Comparison of ENCODE assay signal across 9 mouse cellular contexts in genomic region chr5:106458477-106459119, GRCm38 (mm10). TPM values are rescaled to one million over a fixed set of nuclear protein-coding genes. Genes with fewer than 3 reads are reported as not detected.
DNase-seq lines count a peak whose midpoint lies in the region; ATAC-seq and TF ChIP-seq lines count a peak whose summit lies in the region.
"Had no signal": no experiment of that assay in that cellular context is flagged by ENCODE, and none has a peak within 500 bp of the region (broad histone marks: within the 10 kb centered on the region; RNA-seq: fewer than 3 reads in every experiment).

No protein-coding gene starts in this region.

- no peak for TF ChIP-seq CTCF in lung, embryonic 14.5 days (IDR thresholded peaks at IDR 0.05; ENCODE audit: low read depth)
- TF ChIP-seq CTCF in lung, adult 2 months (IDR thresholded peaks at IDR 0.05; ENCODE audit: insufficient read depth, low read length), result no peak

- DNase-seq in lung, embryonic 14.5 days, result peak; percentile 63
- DNase-seq in lung, adult 2 months, result no peak
- DNase-seq in cerebellum, adult 8-10 months, result peak; percentile 85
- peak; percentile 64 for DNase-seq in thymus, postnatal 4 days
- DNase-seq in left cerebral cortex, adult 11 months (ENCODE audit: low spot score), result no peak

- H3K9ac ChIP-seq in lung, embryonic 14.5 days, result no peak overlapping the region
- H3K9ac ChIP-seq in heart, embryonic 14.5 days (ENCODE audit: low read length), result no peak overlapping the region; the same call in 1 of the 2 replicates
- H3K9ac ChIP-seq in liver, embryonic 16.5 days (ENCODE audit: low read depth, low read length), result no peak overlapping the region

- ATAC-seq in lung, embryonic 14.5 days (ENCODE audit: insufficient read depth), result peak; percentile 82
- no peak; the same call in 1 of the 2 replicates for ATAC-seq in heart, embryonic 14.5 days (ENCODE audit: insufficient number of reproducible peaks, insufficient read depth, low FRiP score, low read depth)
- ATAC-seq in liver, embryonic 16.5 days (ENCODE audit: low read depth), result no peak
- ATAC-seq in inflammation-experienced regulatory T-cells, adult 6 months, result no peak

- under 1% methylated on average over 46 of the region's 68 CpGs for WGBS in lung, embryonic 14.5 days
- 2% methylated on average over 68 of the region's 68 CpGs for WGBS in lung, adult 2 months
- under 1% methylated on average over 58 of the region's 68 CpGs for WGBS in heart, embryonic 14.5 days
- under 1% methylated on average over 53 of the region's 68 CpGs for WGBS in liver, embryonic 16.5 days (ENCODE audit: insufficient replicate concordance)

- H3K36me3 ChIP-seq in lung, embryonic 14.5 days (ENCODE audit: insufficient read depth), result no peaks in the 10 kb centered on the region
- no peaks in the 10 kb centered on the region for H3K36me3 ChIP-seq in heart, embryonic 14.5 days (ENCODE audit: control insufficient read depth, insufficient read depth, low read length)
- H3K36me3 ChIP-seq in liver, embryonic 16.5 days (ENCODE audit: control insufficient read depth, insufficient read depth), result no peaks in the 10 kb centered on the region

- H3K4me2 ChIP-seq in lung, embryonic 14.5 days, result peak overlapping the region; percentile 85
- peak overlapping the region; percentile 93 for H3K4me2 ChIP-seq in heart, embryonic 14.5 days (ENCODE audit: low read length)
- peak overlapping the region; percentile 57 for H3K4me2 ChIP-seq in liver, embryonic 16.5 days (ENCODE audit: low read depth, low read length)

- TF ChIP-seq POLR2A in lung, adult 2 months (IDR thresholded peaks at IDR 0.05; ENCODE audit: borderline replicate concordance, extremely low read depth, low read depth, low read length), result no peak

- no peaks in the 10 kb centered on the region for H3K4me1 ChIP-seq in lung, embryonic 14.5 days (ENCODE audit: insufficient read depth)
- no peaks in the 10 kb centered on the region for H3K4me1 ChIP-seq in lung, adult 2 months (ENCODE audit: control insufficient read depth, insufficient read depth, low read length)
- H3K4me1 ChIP-seq in heart, embryonic 14.5 days (ENCODE audit: control insufficient read depth in 2 of 2, insufficient read depth in 2 of 2, low read length in 2 of 2), result peaks cover 5 to 18% of the 10 kb centered on the region in 2 experiments; a peak in 3 of 4 replicates
- H3K4me1 ChIP-seq in liver, embryonic 16.5 days (ENCODE audit: control insufficient read depth, low read depth, low read length), result peaks cover 3% of the 10 kb centered on the region

- H3K4me3 ChIP-seq in lung, embryonic 14.5 days (ENCODE audit: low read depth, low read length), result peak overlapping the region; percentile 51
- no peak overlapping the region for H3K4me3 ChIP-seq in lung, adult 2 months (replicated peaks; ENCODE audit: extremely low read depth, low read depth, low read length)
- peak overlapping the region; percentile 45 to 52 for H3K4me3 ChIP-seq in heart, embryonic 14.5 days (ENCODE audit: control insufficient read depth in 1 of 2, insufficient read depth in 1 of 2, low read depth in 1 of 2, low read length in 2 of 2)
- peak overlapping the region; percentile 40 for H3K4me3 ChIP-seq in liver, embryonic 16.5 days (ENCODE audit: low read depth, low read length)

- H3K27ac ChIP-seq in lung, embryonic 14.5 days (ENCODE audit: low read depth), result no peak overlapping the region
- H3K27ac ChIP-seq in heart, embryonic 14.5 days (replicated peaks in 1 of 2; ENCODE audit: control insufficient read depth in 1 of 2, insufficient read depth in 1 of 2, low read depth in 2 of 2, low read length in 2 of 2), result no peak overlapping the region
- H3K27ac ChIP-seq in liver, embryonic 16.5 days (ENCODE audit: low read length), result no peak overlapping the region
- H3K27ac ChIP-seq: macrophage had no signal

- H3K27me3 ChIP-seq in lung, embryonic 14.5 days (ENCODE audit: insufficient read depth, low read length), result peaks cover 97% of the 10 kb centered on the region
- H3K27me3 ChIP-seq in heart, embryonic 14.5 days (ENCODE audit: control insufficient read depth, insufficient read depth, low read length), result peaks cover 96% of the 10 kb centered on the region
- peaks cover 97% of the 10 kb centered on the region for H3K27me3 ChIP-seq in liver, embryonic 16.5 days (ENCODE audit: control insufficient read depth, insufficient read depth, low read depth, low read length)

- no peaks in the 10 kb centered on the region for H3K9me3 ChIP-seq in lung, embryonic 14.5 days (ENCODE audit: low read depth, low read length)
- H3K9me3 ChIP-seq in heart, embryonic 14.5 days (ENCODE audit: control insufficient read depth, low read length), result no peaks in the 10 kb centered on the region
- no peaks in the 10 kb centered on the region for H3K9me3 ChIP-seq in liver, embryonic 16.5 days (replicated peaks; ENCODE audit: control insufficient read depth, low read length)

RNA-seq across cellular contexts. Expression of gene Barhl2, which starts 0.6 kb away (rescaled TPM):
- not detected in 2 replicates for polyA plus RNA-seq in lung, embryonic 14.5 days (2014; fragmentation: Nextera tagmentation; extraction: Ambion mirVana)
- not detected in 2 replicates for polyA plus RNA-seq in lung, adult 2 months (2012; rRNA removed)
- polyA plus RNA-seq in heart, embryonic 14.5 days (2014; fragmentation: Nextera tagmentation; extraction: Ambion mirVana), result not detected in 2 replicates
- not detected in 2 replicates for polyA plus RNA-seq in liver, embryonic 16.5 days (2015; fragmentation: Nextera tagmentation; extraction: Ambion mirVana)
- polyA plus RNA-seq in inflammation-experienced regulatory T-cells, adult 6 months (2017; shearing (Covaris generic)), result not detected
- polyA plus RNA-seq: macrophage had no signal

Comparison
In these comparisons a context has a peak if more than half of its experiments do, and no peak if none do; other contexts are left out.
1. DNase-seq: peak in lung, embryonic 14.5 days (single experiment), cerebellum, adult 8-10 months (single experiment) and thymus, postnatal 4 days (single experiment); none in lung, adult 2 months (single experiment) and left cerebral cortex, adult 11 months (single experiment).
2. Peak in every context shown above with its lines, with median percentiles within 50 percentile points of each other: H3K4me2 ChIP-seq.